Mouse (Mus musculus) thymus, postnatal 0 days (tissue): Measurements from ENCODE around the gene Cav1. TPM values are rescaled to one million over a fixed set of nuclear protein-coding genes. Genes with fewer than 3 reads are reported as not detected.

Experiments used
- DNase-seq: peaks from one replicate; pipeline ENCODE4 v3.0.0-alpha.2; 2015; ENCODE audit warnings: low spot score
- polyA plus RNA-seq: library from polyadenylated mRNA; unstranded; fragments of >200 nt; fragmentation: Nextera tagmentation; extraction: Ambion mirVana; gene quantifications from 2 replicates; pipeline ENCODE4 v1.2.1, GENCODE M21; 2015

Gene Cav1
- polyA plus RNA-seq, 1 experiment from 2014 or later: 46.4 TPM

DNA sequence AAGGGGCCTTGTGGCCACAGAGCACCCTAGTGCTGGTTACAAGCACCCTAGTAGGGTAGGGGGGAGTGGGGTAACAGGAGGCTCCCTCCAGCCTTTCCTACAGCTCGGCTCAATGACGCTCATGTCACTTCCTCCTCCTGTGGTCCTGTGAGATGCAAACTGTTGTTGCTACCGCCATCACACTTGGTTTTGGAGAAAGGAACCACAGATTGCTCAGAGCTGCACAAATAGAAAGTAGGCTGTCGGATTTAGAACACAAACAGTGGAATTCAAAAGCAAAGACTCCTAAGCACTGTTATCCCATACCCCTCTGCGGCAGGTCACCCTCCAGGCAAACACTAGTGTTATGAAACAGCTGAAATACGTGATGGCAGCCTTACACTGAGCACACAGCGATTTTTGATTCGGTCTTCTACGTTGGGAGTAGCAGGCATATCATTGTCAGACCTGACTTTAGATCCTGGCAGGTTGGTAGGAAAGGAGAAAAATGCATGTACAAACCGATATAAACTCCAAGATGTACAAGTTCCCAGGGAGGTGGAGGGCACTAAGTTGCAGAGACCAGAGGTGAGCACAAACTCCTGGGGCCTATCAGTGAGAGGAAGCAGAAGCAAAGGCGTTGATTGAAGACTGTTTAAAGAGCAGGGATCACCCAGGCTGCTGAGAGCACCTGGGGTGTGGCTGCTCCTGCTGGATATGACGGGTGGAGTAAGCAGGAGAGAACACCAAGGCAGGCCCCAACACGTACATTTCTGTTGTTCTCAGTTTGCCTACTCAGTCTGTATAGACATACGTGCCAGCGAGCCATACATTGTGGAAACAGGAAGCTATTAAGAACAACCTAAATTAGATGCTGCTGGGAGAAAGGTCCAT is 10.4 kb downstream of the Cav1 start:
- DNase-seq: no peak

DNA sequence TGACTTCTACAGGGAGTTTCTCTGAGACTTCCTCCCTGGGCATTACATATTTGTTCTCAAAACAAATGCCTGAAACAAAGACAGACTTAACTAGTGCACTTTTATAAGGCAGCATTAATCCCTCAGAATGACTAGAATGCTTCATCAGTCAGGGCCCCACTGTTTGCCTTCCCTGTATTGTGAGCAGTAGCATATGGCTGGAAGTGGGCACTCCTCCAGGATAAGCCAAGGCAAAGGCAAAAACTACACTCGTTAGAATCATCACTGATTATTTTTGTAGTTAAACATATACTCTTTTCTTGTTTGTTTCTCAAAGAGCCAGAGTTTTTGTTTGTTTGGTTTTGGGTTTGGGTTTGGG is 11.0 kb downstream of the Cav1 start:
- DNase-seq: no peak

DNA sequence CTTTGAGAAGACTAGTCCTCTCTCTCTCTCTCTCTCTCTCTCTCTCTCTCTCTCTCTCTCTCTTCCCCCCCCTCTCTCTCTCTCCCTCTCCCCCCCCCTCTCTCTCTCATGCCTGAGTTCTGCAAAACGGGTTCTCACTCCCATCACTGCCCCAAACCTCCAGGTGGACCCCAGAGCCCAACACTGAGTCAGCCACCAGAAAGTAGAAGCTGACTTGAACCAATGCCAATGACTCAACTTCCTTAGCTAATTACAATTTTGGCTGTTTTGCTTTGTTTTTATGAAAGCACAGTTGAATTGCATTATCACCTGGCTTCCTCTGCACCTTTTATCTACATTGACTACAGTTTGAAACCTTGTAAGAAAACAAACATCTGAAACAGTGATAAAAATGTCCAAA is 11.8 kb downstream of the Cav1 start:
- no peak for DNase-seq

DNA sequence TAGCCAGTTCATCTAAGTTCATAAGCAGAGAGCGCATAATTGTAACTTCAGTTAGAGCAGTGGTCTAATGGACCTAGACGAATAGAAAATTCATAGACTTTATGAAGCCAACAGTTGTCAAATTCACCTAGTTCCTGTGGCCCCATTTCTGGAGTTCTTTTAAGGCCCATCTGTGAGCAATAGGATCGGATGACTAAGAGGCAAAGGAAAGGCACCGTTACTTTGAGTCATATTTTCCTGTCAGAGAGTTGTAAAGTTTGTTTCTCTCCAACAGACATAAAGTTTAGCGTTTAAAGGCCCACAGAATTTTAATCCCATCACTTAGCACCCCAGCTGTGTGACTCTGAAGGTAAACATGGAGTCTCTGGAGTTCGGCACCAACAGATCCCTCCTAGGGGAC is 15.8 kb downstream of the Cav1 start:
- no peak for DNase-seq

DNA sequence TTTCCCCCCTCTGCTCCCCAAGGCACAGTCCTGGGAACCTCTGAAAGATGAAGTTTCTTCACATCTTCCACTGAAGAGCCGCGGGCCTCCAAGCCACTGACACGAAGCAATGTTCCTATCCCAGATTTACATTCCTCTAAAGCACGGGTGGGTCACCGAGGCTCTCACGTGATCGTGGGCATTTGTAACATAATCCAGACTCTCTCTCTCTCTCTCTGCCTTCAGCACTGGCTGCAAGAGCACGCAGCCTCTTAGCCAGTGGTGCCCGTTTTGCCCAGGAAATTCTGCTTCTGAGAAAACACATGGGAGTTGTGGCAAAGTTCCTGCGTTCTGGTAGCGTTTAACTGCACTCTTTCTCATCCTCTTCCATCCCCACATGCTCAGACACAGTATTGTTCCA is 21.1 kb downstream of the Cav1 start:
- no peak for DNase-seq

DNA sequence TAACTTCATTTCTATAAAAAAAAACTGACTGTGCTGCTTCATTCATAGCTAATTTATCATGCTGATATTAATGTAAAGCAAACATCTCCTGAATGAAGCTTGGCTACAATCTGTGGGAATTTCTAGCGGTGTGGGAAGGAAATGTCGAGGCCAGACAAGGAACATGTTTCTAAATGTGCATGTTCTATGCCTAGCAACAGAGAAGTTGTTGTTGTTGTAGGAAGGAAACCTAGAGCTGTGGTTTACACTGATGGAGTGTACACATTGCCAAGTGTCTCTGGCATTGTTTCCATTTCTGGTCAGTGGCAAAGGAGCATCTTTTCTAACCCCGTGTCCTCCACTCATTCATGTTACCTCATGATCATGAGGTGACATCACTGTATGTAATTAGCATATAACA is 23.7 kb downstream of the Cav1 start:
- no peak for DNase-seq

DNA sequence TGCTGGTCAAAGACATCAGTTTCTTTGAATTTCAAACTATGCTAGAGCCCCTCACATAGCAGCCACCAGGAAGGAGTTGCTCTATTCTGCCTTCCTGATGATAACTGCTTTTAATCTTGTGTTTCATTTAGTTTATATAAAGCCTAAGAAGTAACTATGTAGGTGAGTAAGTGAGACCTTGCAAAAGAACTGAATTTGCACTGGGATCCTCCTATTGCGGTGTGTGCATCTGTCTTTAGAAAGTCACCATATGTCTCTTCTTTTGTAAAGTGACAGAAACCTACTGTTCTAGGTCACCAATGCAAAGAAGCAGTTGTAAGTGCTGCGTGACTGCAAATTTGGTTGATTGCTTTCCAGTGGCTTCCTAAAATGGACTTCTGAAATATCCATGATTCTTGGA is 31.6 kb downstream of the Cav1 start:
- DNase-seq: no peak

DNA sequence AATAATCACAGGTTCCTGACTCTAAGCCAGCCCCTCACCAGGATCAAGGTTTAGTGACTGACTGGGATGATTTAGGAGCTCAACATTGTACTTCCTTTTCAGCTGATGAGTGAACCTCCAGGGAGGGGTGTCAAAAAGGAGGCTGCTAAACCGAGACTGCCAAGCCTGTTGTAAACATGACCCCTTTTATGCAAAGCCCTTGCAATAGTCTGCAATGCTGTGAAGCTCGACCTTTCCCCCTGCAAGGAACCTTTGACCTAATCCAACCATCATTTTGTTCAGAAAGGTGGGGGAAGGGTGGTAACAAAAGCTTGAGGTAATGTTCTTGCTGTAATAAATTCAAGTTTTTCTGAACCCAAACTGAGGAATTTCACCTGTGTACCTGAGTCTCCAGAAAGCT is 34.3 kb downstream of the Cav1 start:
- no peak for DNase-seq

DNA sequence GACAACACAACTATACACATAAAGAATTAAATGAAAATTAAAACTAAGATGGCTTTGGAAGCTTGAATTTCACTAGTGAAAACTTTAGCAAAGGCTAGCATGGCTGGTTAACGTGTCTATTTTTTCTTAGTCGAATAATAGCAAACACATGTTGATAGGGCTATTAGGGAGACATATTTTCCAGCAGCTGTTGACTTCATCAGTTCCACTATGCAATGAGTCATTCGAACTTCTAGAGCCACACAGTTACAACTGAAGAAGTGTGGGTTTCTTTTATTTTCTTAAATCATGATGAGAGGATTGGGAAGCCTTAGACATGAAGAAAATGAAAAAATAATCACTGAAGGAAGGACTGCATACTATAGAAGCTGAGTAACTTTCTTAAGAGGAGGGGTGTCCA is 41.9 kb downstream of the Cav1 start:
- no peak for DNase-seq

DNA sequence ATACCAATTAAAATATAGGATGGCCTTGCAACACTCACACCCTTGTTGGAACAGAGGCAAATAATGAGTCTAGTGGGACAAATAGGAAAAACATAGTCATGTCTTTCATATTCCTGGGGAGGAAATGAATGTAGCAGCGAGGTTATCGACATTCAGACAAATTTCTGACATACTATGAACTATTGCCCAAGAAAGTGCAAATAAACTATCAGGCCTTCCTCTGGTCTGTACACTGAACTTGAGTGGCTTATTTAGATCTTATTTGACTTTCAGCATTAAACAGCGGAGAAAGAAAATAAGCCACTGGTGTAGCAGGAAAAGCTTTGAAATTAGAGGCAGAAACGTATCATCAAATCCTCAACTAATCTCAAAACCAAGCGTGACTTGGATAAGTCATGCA is 44.7 kb downstream of the Cav1 start:
- DNase-seq: no peak

DNA sequence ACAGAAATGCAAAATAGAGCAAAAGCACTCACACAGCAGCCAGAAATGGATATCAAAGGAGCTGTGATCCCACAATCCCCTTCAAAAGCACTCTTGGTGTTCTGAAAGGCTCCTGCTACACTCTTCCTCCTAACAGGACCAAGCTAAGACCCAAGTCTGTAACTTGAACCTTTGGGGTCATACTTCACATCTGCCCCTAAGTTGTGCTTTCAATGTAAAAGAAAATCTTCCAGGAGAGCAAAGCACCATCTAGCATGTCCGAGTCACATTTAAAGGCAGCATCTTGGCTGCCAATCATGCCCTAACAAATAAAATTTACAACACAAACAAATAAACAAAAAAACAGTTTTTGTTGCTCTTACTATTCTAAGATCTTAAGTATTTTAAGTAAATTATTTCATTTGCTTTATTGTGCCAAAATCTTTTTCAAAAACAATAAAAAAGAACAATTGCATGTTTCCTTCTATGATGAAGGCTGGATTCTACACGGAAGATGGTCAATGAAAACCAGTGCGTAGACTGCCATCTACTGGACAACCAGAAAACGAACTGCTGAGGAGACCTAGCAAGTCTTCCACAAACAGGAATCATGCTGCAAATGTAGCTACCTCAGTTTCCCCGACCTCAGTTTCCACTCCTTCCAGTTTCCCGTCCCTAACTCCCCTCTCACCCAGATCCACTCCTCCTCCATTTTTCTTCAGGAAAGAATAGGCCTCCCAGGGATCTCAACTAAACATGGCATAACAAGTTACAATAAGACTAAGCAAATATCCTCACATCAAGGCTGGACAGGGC is 53.0 kb downstream of the Cav1 start:
- DNase-seq: peak; percentile 23

DNA sequence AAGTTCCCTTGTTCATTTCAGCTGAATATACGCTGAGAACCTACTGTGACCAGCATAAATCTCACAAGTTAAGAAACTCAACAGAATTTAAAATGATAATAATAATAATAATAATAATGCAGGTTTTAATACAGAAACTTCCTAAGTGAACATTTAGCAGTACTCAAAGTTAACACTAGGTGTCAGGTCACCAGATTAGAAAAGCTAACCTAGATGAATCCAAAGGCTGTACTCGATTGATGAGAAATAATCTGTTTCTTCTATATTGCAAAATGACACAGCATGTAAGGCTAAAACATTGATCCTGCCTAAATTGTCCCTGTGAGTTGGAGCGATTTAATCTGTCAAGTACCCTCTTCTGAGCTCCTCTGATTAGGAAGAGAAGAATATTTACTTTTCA is 56.6 kb downstream of the Cav1 start:
- DNase-seq: no peak

DNA sequence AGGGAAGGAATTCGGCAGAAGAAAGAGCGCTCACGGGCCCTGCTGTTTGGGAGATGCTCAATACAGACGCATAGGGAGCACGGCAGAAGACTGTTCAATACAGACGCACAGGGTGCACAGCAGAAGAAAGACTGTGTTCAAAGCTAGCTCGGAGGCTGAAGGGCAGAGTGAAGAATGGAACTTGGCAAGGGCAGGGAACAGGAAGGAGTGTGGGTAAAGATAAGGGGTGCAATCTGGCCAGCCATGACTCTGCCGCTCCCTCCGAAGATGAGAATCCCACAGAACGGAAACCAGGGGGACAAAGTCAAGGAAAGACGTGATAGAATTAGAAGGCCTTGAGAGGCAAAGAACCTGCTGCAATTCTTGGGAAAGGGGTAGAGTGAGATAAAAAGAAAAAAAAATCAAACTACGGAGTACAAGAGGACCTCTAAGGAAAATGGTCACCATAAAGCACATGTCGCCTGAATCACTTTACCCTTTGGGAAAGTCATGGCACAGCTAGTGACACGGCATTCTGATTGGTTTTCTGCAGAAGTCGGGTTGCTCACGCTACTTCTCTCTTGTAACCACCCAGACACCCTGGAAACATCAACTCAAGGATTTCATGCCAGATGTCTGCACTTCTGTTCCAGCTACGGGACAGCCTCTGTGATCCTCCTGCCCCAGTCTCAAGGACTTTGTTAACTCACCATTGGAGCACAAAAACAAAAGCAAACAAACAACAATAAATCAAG is 57.5 kb downstream of the Cav1 start:
- no peak for DNase-seq

DNA sequence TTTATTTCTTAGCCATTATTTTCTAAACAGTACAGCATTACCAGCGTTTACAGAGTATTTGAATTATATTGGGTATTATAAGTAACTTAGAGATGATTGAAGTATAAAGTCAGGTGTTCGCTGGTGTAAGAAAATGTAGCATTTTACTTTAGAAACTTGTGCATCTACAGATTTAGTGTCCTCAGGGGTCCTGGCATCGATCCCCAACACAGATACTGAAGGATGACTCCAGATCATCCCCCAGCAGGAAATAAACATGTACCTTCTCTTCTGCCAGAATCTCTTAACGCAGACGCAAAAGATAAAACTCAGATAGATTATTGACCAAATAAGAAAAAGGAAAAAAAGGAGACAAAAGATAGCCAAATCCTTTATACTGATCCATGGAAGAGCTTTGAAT is 68.2 kb downstream of the Cav1 start:
- no peak for DNase-seq

DNA sequence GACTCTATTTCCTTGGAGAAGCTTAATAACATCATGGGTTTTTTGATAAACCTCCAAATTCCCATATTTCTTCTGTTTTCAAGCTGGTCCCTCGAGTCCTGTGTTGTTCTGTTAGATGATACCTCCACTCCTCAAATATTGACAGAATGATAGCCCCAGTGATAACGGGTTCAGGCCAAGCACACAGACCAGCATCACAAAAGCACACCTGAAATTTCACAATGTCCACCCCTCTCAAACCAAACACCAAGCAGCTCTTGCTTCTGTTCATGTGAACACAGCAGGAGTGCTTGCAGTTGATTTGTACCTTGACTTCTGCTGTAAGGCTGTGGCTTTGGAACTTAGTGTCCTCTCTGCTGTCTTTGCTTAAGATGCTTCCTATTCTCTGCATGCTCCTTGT is 71.2 kb downstream of the Cav1 start:
- DNase-seq: no peak

DNA sequence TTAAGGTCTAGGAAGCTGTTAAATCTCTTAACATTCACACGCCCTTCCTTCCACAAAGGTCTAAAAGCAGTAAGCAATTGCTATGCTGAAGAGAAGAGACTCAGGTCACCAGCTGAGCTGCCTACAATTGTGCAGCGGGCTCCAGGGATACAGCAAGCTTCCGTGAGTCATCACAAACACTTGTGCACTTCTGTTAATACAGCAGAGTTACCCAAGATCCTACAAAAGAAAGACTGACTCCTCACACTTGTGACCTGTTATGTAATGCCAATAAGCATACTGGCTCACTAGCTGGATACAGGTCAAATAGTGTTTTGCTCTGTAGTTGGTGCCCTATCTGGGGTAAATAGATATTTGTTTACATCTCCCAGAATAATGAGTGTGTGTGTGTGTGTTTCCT is 74.0 kb downstream of the Cav1 start:
- no peak for DNase-seq

DNA sequence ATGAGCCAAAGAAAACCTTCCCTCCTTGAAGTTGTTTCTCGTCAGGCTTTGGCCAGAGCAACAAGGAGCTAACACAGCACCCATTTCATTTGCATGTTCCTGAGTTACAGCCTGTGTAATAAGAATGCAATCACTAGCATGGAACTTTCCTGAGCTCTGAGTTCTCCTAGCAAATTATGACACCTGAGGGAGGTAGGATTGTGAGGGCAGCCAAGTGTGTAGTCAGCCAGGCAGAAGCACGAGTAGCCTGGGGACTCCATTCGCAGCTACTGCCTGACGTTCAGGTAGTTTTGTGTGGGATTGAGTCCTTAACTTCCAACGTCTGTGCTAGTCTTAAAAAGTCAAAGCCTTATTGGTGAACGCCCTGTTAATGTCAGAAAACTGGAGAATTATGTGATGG is 75.6 kb downstream of the Cav1 start:
- no peak for DNase-seq

DNA sequence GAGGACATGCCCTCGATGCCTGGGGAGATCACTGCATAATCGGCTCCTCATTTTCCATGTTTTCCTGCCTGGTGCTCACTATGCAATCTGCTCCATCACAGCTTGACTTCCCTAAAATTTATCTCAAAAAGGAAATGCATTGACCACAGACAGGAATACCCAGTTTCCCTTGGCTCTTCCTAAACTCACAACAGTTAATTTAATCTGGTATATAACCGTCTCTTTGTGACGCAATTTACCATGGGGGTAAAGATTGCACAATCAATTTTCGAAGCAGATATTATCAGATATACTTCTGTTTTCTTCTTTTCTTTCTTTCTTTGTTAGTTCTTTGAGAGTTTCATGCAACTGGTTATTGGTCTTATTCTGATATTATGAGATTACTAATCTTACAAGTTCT is 79.4 kb downstream of the Cav1 start:
- no peak for DNase-seq

DNA sequence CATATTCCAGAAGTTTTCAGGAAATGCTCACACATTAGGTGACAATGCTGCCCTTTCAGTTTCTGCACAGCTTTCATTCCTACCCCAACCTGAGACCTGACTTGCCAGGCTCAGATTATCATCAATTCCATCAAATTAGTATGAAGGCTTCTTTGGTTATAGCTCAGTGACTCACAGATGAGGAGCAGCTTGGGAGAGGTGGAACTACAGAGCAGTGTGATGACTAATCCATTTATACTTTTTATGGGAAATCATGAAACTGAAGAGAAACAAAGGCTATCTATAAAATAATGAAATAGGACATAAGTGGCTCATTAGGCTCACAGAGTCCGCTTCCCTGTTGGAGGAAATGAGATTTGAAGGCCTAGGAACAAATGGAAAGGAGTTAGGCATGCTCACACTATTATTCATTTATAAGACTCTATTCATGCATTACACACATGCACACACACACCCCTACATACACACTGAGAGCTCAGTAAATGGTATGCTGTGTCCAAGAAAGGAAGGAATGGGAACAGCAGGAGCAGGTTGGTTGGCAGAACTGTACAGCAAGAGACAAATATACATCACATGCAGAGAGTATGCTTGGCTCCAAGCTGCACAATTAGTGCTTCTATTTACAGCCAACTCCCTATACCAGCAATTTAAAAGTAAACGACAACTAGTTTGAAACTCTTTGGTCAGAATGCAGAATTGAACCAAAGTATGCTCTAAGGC is 82.0 kb downstream of the Cav1 start:
- no peak for DNase-seq
